Mouse (Mus musculus) brain, embryonic 14.5 days (tissue): ENCODE measurements around the gene Fbxl2. TPM values are rescaled to one million over a fixed set of nuclear protein-coding genes. Genes with fewer than 3 reads are reported as not detected.

Experiments
- DNase-seq: peaks from one replicate; pipeline ENCODE4 v3.0.0-alpha.2; 2011; ENCODE audit warnings: low read depth
- CTCF ChIP-seq: fragments of 200-500 bp; IDR thresholded peaks from 2 replicates; pipeline ENCODE4 v1.5.1; 2012; ENCODE audit warnings: inconsistent platforms, mild to moderate bottlenecking, moderate library complexity, borderline replicate concordance; ENCODE audit not compliant: insufficient read depth, insufficient read length; ENCODE audit errors: extremely low read depth
- POLR2A ChIP-seq: fragments of 200-500 bp; IDR thresholded peaks from 2 replicates; pipeline ENCODE4 v1.6.1; 2012; ENCODE audit warnings: mild to moderate bottlenecking, inconsistent platforms, borderline replicate concordance; ENCODE audit not compliant: poor library complexity, insufficient read depth, insufficient read length, severe bottlenecking; ENCODE audit errors: extremely low read depth
- polyA plus RNA-seq: library from polyadenylated mRNA; depleted of rRNA; stranded (reverse); fragments of >200 nt; gene quantifications from 2 replicates; pipeline ENCODE4 v1.2.3, GENCODE M21; 2012

The Fbxl2 gene
- polyA plus RNA-seq, 1 experiment = 32.4 TPM

- DNase-seq = no peak
- TF ChIP-seq CTCF (peak; percentile 24; the same call in 1 of the 2 replicates), POLR2A (no peak)
Observed at GRCm38 (mm10) chr9:114015724-114016123, 30.3 kb downstream of the Fbxl2 start.

GRCm38 (mm10) chr9:114014034-114014433 is 32.0 kb downstream of the Fbxl2 start:
- TF ChIP-seq CTCF (no peak), POLR2A (no peak)

GRCm38 (mm10) chr9:114011203-114011602 is 34.8 kb downstream of the Fbxl2 start:
- DNase-seq = no peak
- TF ChIP-seq CTCF (no peak), POLR2A (no peak)

More at GRCm38 (mm10) chr9:114014034-114014433, 32.0 kb downstream of the Fbxl2 start:
- DNase-seq = no peak

- TF ChIP-seq CTCF (no peak), POLR2A (no peak)
- DNase-seq = peak; percentile 15
Observed at GRCm38 (mm10) chr9:114009526-114009925, 36.5 kb downstream of the Fbxl2 start.

- TF ChIP-seq POLR2A (no peak), CTCF (no peak)
Observed at GRCm38 (mm10) chr9:114007850-114008350, 38.1 kb downstream of the Fbxl2 start.

GRCm38 (mm10) chr9:114006801-114007200 is 39.2 kb downstream of the Fbxl2 start:
- no peak for DNase-seq
- no peak for TF ChIP-seq CTCF

More at GRCm38 (mm10) chr9:114007850-114008350, 38.1 kb downstream of the Fbxl2 start:
- no peak for DNase-seq

- DNase-seq = no peak
Observed at GRCm38 (mm10) chr9:113998311-113998710, 47.7 kb downstream of the Fbxl2 start.

GRCm38 (mm10) chr9:113992810-113993209 is 53.2 kb downstream of the Fbxl2 start:
- TF ChIP-seq POLR2A (no peak), CTCF (no peak)
- DNase-seq = no peak

More at GRCm38 (mm10) chr9:113998311-113998710, 47.7 kb downstream of the Fbxl2 start:
- TF ChIP-seq POLR2A = no peak
- peak; percentile 41; the same call in 1 of the 2 replicates for TF ChIP-seq CTCF

- peak; percentile 95 for DNase-seq
Observed at GRCm38 (mm10) chr9:113990547-113991248, 55.3 kb downstream of the Fbxl2 start.

GRCm38 (mm10) chr9:113984946-113985620 is 60.9 kb downstream of the Fbxl2 start:
- TF ChIP-seq POLR2A (no peak), CTCF (no peak)
- no peak for DNase-seq

More at GRCm38 (mm10) chr9:113990547-113991248, 55.3 kb downstream of the Fbxl2 start:
- TF ChIP-seq POLR2A (no peak), CTCF (peak; percentile 93)

GRCm38 (mm10) chr9:113982883-113983670 is 62.9 kb downstream of the Fbxl2 start:
- DNase-seq = no peak
- no peak for TF ChIP-seq CTCF
- TF ChIP-seq POLR2A = no peak

GRCm38 (mm10) chr9:113982451-113982850 is 63.5 kb downstream of the Fbxl2 start:
- no peak for DNase-seq

More at GRCm38 (mm10) chr9:113982451-113982850, 63.5 kb downstream of the Fbxl2 start:
- TF ChIP-seq CTCF (no peak), POLR2A (no peak)
